Mouse (Mus musculus) embryonic facial prominence, embryonic 14.5 days (tissue): ENCODE results near the gene Antxr2. TPM values are rescaled to one million over a fixed set of nuclear protein-coding genes. Genes with fewer than 3 reads are reported as not detected.

Source experiments
- ATAC-seq: fragments of 200-750 bp; cut with Nextera tagmentation; 2 replicates; pipeline ENCODE4 v1.8.0; 2017; ENCODE audit warnings: low read depth, moderate number of reproducible peaks, moderate TSS enrichment
- DNase-seq: peaks from one replicate; pipeline ENCODE4 v3.0.0-alpha.2; 2015; ENCODE audit warnings: low spot score
- H3K27ac ChIP-seq: fragments of 300-500 bp; sonication (generic); replicated peaks from 2 replicates; pipeline ENCODE4 v1.5.1; 2014; ENCODE audit warnings: low read depth, mild to moderate bottlenecking, low read length, moderate library complexity
- H3K27me3 ChIP-seq: fragments of 300-500 bp; sonication (generic); replicated peaks from 2 replicates; pipeline ENCODE4 v1.6.1; 2014; ENCODE audit warnings: low read length; ENCODE audit not compliant: control insufficient read depth, insufficient read depth
- H3K36me3 ChIP-seq: fragments of 300-500 bp; sonication (generic); 2 replicates; pipeline ENCODE4 v1.6.1; 2014; ENCODE audit warnings: low read length, mixed read lengths; ENCODE audit not compliant: control insufficient read depth, insufficient read depth
- H3K4me1 ChIP-seq: fragments of 300-500 bp; sonication (generic); 2 replicates; pipeline ENCODE4 v1.6.1; 2014; ENCODE audit warnings: antibody characterized with exemption, low read length; ENCODE audit not compliant: control insufficient read depth, insufficient read depth
- H3K4me2 ChIP-seq: fragments of 300-500 bp; sonication (generic); 2 replicates; pipeline ENCODE4 v1.6.1; 2014; ENCODE audit warnings: low read depth, mild to moderate bottlenecking, low read length, moderate library complexity, mixed read lengths
- H3K4me3 ChIP-seq: fragments of 300-500 bp; sonication (generic); 2 replicates; pipeline ENCODE4 v1.5.1; 2014; ENCODE audit warnings: low read depth, mild to moderate bottlenecking, low read length
- H3K9ac ChIP-seq: fragments of 300-500 bp; sonication (generic); 2 replicates; pipeline ENCODE4 v1.6.1; 2014; ENCODE audit warnings: low read depth, mild to moderate bottlenecking, low read length, moderate library complexity, mixed read lengths
- H3K9me3 ChIP-seq: fragments of 300-500 bp; sonication (generic); 2 replicates; pipeline ENCODE4 v1.6.1; 2016; ENCODE audit warnings: low read length; ENCODE audit not compliant: control insufficient read depth
- WGBS: fragments of 180-500 bp; shearing (Covaris S2); extraction: QIAGEN DNeasy Blood & Tissue Kit; methylation state at CpG from one replicate; pipeline ENCODE4 v1.1.7; 2014; 5-methylcytosine and 5-hydroxymethylcytosine counted together
- polyA plus RNA-seq: library from polyadenylated mRNA; unstranded; fragments of >200 nt; fragmentation: Nextera tagmentation; extraction: Ambion mirVana; gene quantifications from 2 replicates; pipeline ENCODE4 v1.2.1, GENCODE M21; 2014

The Antxr2 gene
- polyA plus RNA-seq = 29.1 and 31.7 TPM in 2 replicates

GRCm38 (mm10) chr5:98030902-98031641, at the start of gene Antxr2:
Gene Antxr2, minus strand, starts transcription at chr5:98031043.
- DNase-seq (peak; percentile 85), ATAC-seq (peak; percentile 78)
- WGBS = 3% methylated on average over 36 of the region's 58 CpGs

GRCm38 (mm10) chr5:98076612-98077011, 45.8 kb upstream of the Antxr2 start:
- DNase-seq (peak; percentile 40), ATAC-seq (no peak)
- H3K36me3 ChIP-seq = no peaks in the 10 kb centered on the region
- no peak overlapping the region for H3K4me2 ChIP-seq
- H3K4me1 ChIP-seq = no peaks in the 10 kb centered on the region
- H3K27ac ChIP-seq = no peak overlapping the region
- 51% methylated on average over 3 of the region's 3 CpGs for WGBS
- H3K4me3 ChIP-seq = no peak overlapping the region
- H3K27me3 ChIP-seq = no peaks in the 10 kb centered on the region
- H3K9me3 ChIP-seq = no peaks in the 10 kb centered on the region
- H3K9ac ChIP-seq = no peak overlapping the region

More at GRCm38 (mm10) chr5:98030902-98031641, at the start of gene Antxr2:
- H3K4me2 ChIP-seq = peak within 1 kb of the TSS; percentile 58
- H3K4me3 ChIP-seq = peak within 1 kb of the TSS; percentile 82
- peaks cover 8% of the 10 kb centered on the region; the same call in 1 of the 2 replicates for H3K36me3 ChIP-seq
- H3K9me3 ChIP-seq = no peaks in the 10 kb centered on the region
- H3K27me3 ChIP-seq = no peaks in the 10 kb centered on the region; the same call in 1 of the 2 replicates
- peak within 1 kb of the TSS; percentile 85 for H3K27ac ChIP-seq
- H3K4me1 ChIP-seq = no peaks in the 10 kb centered on the region
- H3K9ac ChIP-seq = peak within 1 kb of the TSS; percentile 89

GRCm38 (mm10) chr5:98069191-98069590, 38.3 kb upstream of the Antxr2 start:
- 71% methylated on average over 4 of the region's 4 CpGs for WGBS
- H3K27ac ChIP-seq = no peak overlapping the region
- no peak overlapping the region for H3K4me3 ChIP-seq
- H3K4me1 ChIP-seq = no peaks in the 10 kb centered on the region
- DNase-seq = no peak
- H3K36me3 ChIP-seq = no peaks in the 10 kb centered on the region
- H3K4me2 ChIP-seq = no peak overlapping the region
- H3K9ac ChIP-seq = no peak overlapping the region
- H3K27me3 ChIP-seq = no peaks in the 10 kb centered on the region
- no peaks in the 10 kb centered on the region for H3K9me3 ChIP-seq
- ATAC-seq = no peak

GRCm38 (mm10) chr5:98055275-98055674, 24.4 kb upstream of the Antxr2 start:
- ATAC-seq = no peak
- H3K9me3 ChIP-seq = no peaks in the 10 kb centered on the region
- no peak for DNase-seq
- H3K36me3 ChIP-seq = no peaks in the 10 kb centered on the region
- 90% methylated on average over 6 of the region's 6 CpGs for WGBS
- H3K9ac ChIP-seq = no peak overlapping the region
- H3K27ac ChIP-seq = no peak overlapping the region
- H3K4me2 ChIP-seq = no peak overlapping the region
- H3K4me3 ChIP-seq = no peak overlapping the region
- H3K27me3 ChIP-seq = no peaks in the 10 kb centered on the region
- no peaks in the 10 kb centered on the region for H3K4me1 ChIP-seq

GRCm38 (mm10) chr5:98054834-98055233, 24.0 kb upstream of the Antxr2 start:
- no peak overlapping the region for H3K4me2 ChIP-seq
- 93% methylated on average over 1 of the region's 1 CpGs for WGBS
- DNase-seq = no peak
- no peak for ATAC-seq
- no peak overlapping the region for H3K4me3 ChIP-seq
- H3K27ac ChIP-seq = no peak overlapping the region
- no peaks in the 10 kb centered on the region for H3K27me3 ChIP-seq
- no peak overlapping the region for H3K9ac ChIP-seq
- no peaks in the 10 kb centered on the region for H3K36me3 ChIP-seq
- H3K9me3 ChIP-seq = no peaks in the 10 kb centered on the region
- H3K4me1 ChIP-seq = no peaks in the 10 kb centered on the region

GRCm38 (mm10) chr5:98034928-98035327, 4.1 kb upstream of the Antxr2 start:
- H3K4me1 ChIP-seq = no peaks in the 10 kb centered on the region
- H3K36me3 ChIP-seq = no peaks in the 10 kb centered on the region
- H3K4me3 ChIP-seq = no peak overlapping the region
- ATAC-seq = no peak
- WGBS = 77% methylated on average over 2 of the region's 2 CpGs
- no peaks in the 10 kb centered on the region; the same call in 1 of the 2 replicates for H3K27me3 ChIP-seq
- no peak overlapping the region for H3K9ac ChIP-seq
- DNase-seq = no peak
- H3K9me3 ChIP-seq = no peaks in the 10 kb centered on the region
- H3K4me2 ChIP-seq = no peak overlapping the region
- H3K27ac ChIP-seq = no peak overlapping the region

- no peaks in the 10 kb centered on the region for H3K36me3 ChIP-seq
- H3K27me3 ChIP-seq = no peaks in the 10 kb centered on the region; the same call in 1 of the 2 replicates
- 70% methylated on average over 2 of the region's 2 CpGs for WGBS
- H3K4me3 ChIP-seq = no peak overlapping the region
- H3K9me3 ChIP-seq = no peaks in the 10 kb centered on the region
- no peak overlapping the region for H3K4me2 ChIP-seq
- ATAC-seq (no peak), DNase-seq (no peak)
- no peak overlapping the region for H3K27ac ChIP-seq
- H3K9ac ChIP-seq = no peak overlapping the region
- no peaks in the 10 kb centered on the region for H3K4me1 ChIP-seq
Measured at GRCm38 (mm10) chr5:98034207-98034606, 3.4 kb upstream of the Antxr2 start.

GRCm38 (mm10) chr5:98032803-98033420, 2.1 kb upstream of the Antxr2 start:
- Histone ChIP-seq H3K27ac (no peak overlapping the region), H3K4me2 (no peak overlapping the region), H3K4me3 (no peak overlapping the region), H3K4me1 (no peaks in the 10 kb centered on the region), H3K36me3 (no peaks in the 10 kb centered on the region), H3K9ac (no peak overlapping the region), H3K9me3 (no peaks in the 10 kb centered on the region), H3K27me3 (no peaks in the 10 kb centered on the region; the same call in 1 of the 2 replicates)
- WGBS = 64% methylated on average over 7 of the region's 7 CpGs
- no peak for ATAC-seq
- DNase-seq = no peak
